Mouse (Mus musculus) heart, embryonic 12.5 days (tissue): ENCODE data around the gene Nectin4. TPM values are rescaled to one million over a fixed set of nuclear protein-coding genes. Genes with fewer than 3 reads are reported as not detected.

Experiments used
- ATAC-seq: fragments of 200-750 bp; cut with Nextera tagmentation; 2 replicates; pipeline ENCODE4 v1.8.0; 2017; ENCODE audit warnings: moderate TSS enrichment, moderate library complexity; ENCODE audit not compliant: insufficient number of reproducible peaks, low FRiP score
- H3K27ac ChIP-seq: fragments of 300-500 bp; sonication (generic); 2 replicates; pipeline ENCODE4 v1.5.1; 2016; ENCODE audit warnings: mild to moderate bottlenecking, moderate library complexity; ENCODE audit not compliant: poor library complexity, severe bottlenecking
- H3K27me3 ChIP-seq: fragments of 300-500 bp; sonication (generic); replicated peaks from 2 replicates; pipeline ENCODE4 v1.6.1; 2016; ENCODE audit warnings: mild to moderate bottlenecking, moderate library complexity
- H3K36me3 ChIP-seq: fragments of 300-500 bp; sonication (generic); 2 replicates; pipeline ENCODE4 v1.6.1; 2016; ENCODE audit warnings: mild to moderate bottlenecking, moderate library complexity
- H3K4me1 ChIP-seq: fragments of 300-500 bp; sonication (generic); replicated peaks from 2 replicates; pipeline ENCODE4 v1.6.1; 2016; ENCODE audit warnings: mild to moderate bottlenecking
- H3K4me2 ChIP-seq: fragments of 300-500 bp; sonication (generic); 2 replicates; pipeline ENCODE4 v1.6.1; 2016; ENCODE audit warnings: mild to moderate bottlenecking, moderate library complexity
- H3K4me3 ChIP-seq: fragments of 300-500 bp; sonication (generic); 2 replicates; pipeline ENCODE4 v1.5.1; 2016; ENCODE audit warnings: mild to moderate bottlenecking
- H3K9ac ChIP-seq: fragments of 300-500 bp; sonication (generic); 2 replicates; pipeline ENCODE4 v1.6.1; 2016; ENCODE audit warnings: mild to moderate bottlenecking, moderate library complexity
- H3K9me3 ChIP-seq: fragments of 300-500 bp; sonication (generic); replicated peaks from 2 replicates; pipeline ENCODE4 v1.6.1; 2016; ENCODE audit warnings: mild to moderate bottlenecking, moderate library complexity
- WGBS: fragments of 180-500 bp; shearing (Covaris S2); methylation state at CpG from one replicate; pipeline ENCODE4 v1.1.7; 2016; 5-methylcytosine and 5-hydroxymethylcytosine counted together
- polyA plus RNA-seq: library from polyadenylated mRNA; unstranded; fragments of >200 nt; fragmentation: Nextera tagmentation; extraction: Ambion mirVana; gene quantifications from 2 replicates; pipeline ENCODE4 v1.2.1, GENCODE M21; 2016

Gene Nectin4
- polyA plus RNA-seq, 1 experiment from 2014 or later, result 0.52 TPM

DNA sequence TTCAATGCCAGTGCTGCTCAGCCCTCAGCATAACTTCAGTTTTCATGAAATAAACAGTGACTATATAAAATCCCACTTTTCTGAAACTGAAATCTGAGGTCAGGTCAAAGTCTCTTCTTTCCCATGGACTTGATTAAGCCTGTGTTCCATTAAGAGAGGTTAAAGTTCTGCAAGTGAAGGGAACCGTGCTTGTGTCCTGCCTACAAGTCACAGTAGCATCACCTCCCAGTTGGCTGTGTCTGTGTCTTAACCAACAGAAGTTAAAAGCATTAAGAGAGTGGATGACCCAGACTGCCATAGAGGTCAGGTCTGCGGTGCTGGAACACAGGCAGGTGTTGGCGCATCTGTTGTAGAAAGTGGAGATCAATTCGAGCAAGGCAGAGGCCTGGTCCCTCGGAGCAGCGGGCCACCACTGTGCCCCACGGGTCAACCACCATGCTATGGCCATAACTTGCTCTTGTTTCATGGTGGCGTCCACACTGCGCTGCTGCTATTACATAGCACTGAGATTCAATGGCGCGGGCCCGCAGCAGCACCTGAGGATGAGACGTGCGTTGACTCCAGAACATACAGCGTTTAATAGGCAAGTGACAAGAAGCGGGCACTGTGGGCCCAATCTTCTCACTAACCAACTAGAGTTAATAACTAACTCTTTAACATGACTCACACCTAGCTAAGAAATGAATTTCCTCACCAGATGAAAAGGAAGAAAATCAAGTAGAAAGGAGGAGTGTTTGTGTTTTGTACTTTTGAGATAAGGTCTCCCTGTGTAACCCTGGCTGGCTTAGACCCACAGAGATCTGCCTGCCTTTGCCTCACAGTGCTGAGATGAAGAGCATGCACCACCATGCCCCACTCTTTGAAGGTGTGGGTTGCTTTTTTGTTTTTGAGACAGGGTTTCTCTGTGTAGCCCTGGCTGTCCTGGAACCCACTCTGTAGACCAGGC is 27.4 kb upstream of the Nectin4 start:
- ATAC-seq, result no peak
- peaks cover 22% of the 10 kb centered on the region for H3K4me1 ChIP-seq
- 93% methylated on average over 16 of the region's 16 CpGs for WGBS

DNA sequence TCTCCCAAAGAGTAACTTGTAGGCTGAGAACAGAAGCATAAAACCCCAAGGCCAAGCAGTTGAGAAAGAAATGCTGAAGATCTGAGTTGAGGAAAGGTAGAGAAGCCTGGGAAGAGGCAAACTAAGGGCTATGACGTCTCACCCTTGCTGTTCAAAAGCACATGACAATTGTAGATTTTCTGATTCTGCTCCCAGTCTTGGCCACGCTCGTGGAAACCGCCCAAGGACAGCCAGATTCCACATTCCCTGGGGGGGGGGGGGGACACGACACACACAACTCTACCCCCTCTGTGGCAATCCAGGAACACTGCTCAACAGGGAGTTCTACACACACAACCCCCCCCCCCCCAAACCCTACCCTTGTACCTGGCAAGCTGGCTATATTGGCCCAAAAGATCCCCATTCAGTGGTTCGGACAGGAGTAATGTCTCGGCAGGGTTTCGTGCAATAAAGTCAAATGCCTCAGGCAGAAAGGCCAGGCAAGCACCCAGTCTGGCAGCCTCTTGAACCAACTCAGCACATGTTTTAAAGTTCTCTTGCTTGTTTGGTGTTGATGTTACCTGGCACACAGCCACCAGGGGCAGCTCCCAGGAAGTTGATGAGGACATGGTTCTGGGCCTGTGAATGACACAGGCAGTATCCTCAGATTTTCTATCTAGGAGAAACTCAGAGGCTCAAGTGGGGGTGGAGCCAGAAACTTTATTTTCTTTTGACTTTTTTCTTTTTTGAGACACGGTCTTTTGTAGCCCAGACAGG is 25.8 kb upstream of the Nectin4 start:
- no peaks in the 10 kb centered on the region for H3K27me3 ChIP-seq
- H3K4me2 ChIP-seq, result no peak overlapping the region
- 80% methylated on average over 9 of the region's 9 CpGs for WGBS
- peaks cover 22% of the 10 kb centered on the region for H3K4me1 ChIP-seq
- H3K9ac ChIP-seq, result no peak overlapping the region
- H3K27ac ChIP-seq, result no peak overlapping the region
- ATAC-seq, result no peak
- H3K9me3 ChIP-seq, result peaks cover 4% of the 10 kb centered on the region; the same call in 1 of the 2 replicates
- no peak overlapping the region for H3K4me3 ChIP-seq
- H3K36me3 ChIP-seq, result peaks cover 45% of the 10 kb centered on the region

More for the DNA sequence above, 27.4 kb upstream of the Nectin4 start:
- Histone ChIP-seq H3K36me3 (peaks cover 61% of the 10 kb centered on the region), H3K4me2 (no peak overlapping the region), H3K4me3 (no peak overlapping the region), H3K9ac (no peak overlapping the region), H3K27ac (no peak overlapping the region), H3K9me3 (peaks cover 4% of the 10 kb centered on the region; the same call in 1 of the 2 replicates), H3K27me3 (no peaks in the 10 kb centered on the region)

DNA sequence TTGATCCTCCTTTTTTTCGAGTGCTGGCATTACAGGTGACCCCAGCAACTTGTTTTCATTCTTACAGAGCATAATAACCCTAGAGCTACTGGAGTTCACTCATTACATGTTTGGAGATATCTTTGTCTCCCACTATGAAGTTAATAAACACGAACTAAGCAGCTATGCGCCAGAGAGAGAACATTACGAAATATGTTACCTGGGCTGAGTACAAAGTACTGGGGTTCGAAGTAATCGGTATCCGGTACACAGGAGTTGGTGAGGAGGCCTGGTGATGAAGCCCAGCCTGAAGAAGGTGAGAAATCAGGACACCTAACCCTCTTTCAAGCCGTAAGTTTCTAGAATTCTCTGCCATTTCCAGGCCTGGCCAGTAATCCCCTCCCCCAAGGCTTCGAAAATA is 25.2 kb upstream of the Nectin4 start:
- WGBS, result 69% methylated on average over 9 of the region's 9 CpGs
- no peak for ATAC-seq
- H3K27ac ChIP-seq, result no peak overlapping the region
- peaks cover 39% of the 10 kb centered on the region for H3K36me3 ChIP-seq
- peaks cover 4% of the 10 kb centered on the region; the same call in 1 of the 2 replicates for H3K9me3 ChIP-seq
- H3K27me3 ChIP-seq, result no peaks in the 10 kb centered on the region
- H3K4me1 ChIP-seq, result peaks cover 22% of the 10 kb centered on the region
- peak overlapping the region; percentile 88; the same call in 1 of the 2 replicates for H3K9ac ChIP-seq
- peak overlapping the region; percentile 93 for H3K4me2 ChIP-seq
- H3K4me3 ChIP-seq, result peak overlapping the region; percentile 98

DNA sequence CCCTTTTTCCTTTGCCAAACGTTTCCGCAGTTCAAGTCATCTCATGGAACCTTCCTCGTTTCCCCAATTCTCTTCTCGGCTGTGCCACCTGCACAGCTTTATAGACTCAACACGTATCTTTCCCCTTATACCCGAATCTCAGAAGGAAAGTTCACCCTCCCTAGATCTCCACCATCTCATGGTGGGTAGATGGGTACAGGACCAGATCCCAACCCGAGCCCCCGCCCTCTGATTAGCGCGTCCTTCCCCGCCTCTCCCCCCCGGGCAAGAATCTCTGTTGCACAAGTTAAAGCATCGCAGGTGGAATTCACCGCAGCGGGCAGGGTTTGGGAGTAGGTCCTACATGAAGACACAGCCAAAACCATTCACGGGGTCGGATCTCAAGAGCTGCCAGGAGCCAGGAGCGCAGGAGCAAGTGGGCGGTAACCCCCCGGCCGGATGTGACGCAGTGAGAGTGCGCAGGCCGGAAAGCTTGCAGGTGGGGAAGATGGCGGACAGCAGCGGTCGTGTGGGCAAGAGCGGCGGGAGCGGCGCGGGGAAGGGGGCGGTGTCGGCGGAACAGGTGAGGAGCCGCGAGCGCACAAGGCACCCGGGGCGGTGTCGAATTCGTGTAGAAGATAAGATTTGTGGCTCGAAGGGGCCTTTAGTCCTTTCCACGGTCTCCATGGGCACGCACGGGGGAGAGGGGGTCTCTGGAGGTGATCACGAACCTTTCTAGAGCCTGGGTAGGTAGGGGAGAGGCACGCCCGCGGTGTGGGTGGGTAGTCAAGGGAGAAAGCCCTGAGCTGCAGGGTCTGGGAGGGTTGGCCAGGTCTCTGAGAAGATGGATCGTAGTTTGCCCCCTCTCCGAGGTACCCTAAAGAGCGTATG is 24.4 kb upstream of the Nectin4 start, which contains the start of the genes Nit1 and Pfdn2:
TSS of gene Nit1 (minus strand) at position 422 of the 870 bp plus-strand sequence.
TSS of gene Pfdn2 (plus strand) at position 446 of the 870 bp plus-strand sequence.
- no peaks in the 10 kb centered on the region for H3K27me3 ChIP-seq
- peak within 1 kb of the TSS; percentile 88 for H3K9ac ChIP-seq
- peak within 1 kb of the TSS; percentile 93 for H3K4me2 ChIP-seq
- H3K4me3 ChIP-seq, result peak within 1 kb of the TSS; percentile 98
- peaks cover 4% of the 10 kb centered on the region; the same call in 1 of the 2 replicates for H3K9me3 ChIP-seq
- peak; percentile 93 for ATAC-seq
- H3K27ac ChIP-seq, result peak within 1 kb of the TSS; percentile 73
- peaks cover 32% of the 10 kb centered on the region for H3K36me3 ChIP-seq
- peaks cover 22% of the 10 kb centered on the region for H3K4me1 ChIP-seq
- under 1% methylated on average over 53 of the region's 53 CpGs for WGBS

DNA sequence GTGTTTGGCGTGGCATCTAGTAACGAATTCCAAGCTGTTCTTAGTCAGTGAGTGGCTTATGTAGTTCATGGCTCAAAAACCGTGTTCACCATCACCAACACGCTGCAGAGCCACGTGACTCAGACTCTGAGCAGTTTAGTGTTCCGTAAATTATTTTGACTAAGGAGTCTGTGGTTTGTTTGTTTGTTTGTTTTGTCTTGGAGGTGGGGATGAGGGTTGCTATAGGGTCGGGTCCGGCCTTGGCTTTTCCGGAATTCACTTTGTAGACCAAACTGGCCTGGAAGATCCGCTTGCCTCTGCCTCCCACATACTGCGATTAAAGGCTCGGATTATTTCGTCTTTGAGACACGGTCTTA is 23.8 kb upstream of the Nectin4 start:
- H3K9me3 ChIP-seq, result peaks cover 4% of the 10 kb centered on the region; the same call in 1 of the 2 replicates
- peak overlapping the region; percentile 93 for H3K4me2 ChIP-seq
- ATAC-seq, result peak; percentile 40
- H3K4me3 ChIP-seq, result peak overlapping the region; percentile 98
- peaks cover 25% of the 10 kb centered on the region for H3K4me1 ChIP-seq
- no peaks in the 10 kb centered on the region for H3K27me3 ChIP-seq
- 2% methylated on average over 14 of the region's 14 CpGs for WGBS
- H3K27ac ChIP-seq, result peak overlapping the region; percentile 73; the same call in 1 of the 2 replicates
- peak overlapping the region; percentile 88 for H3K9ac ChIP-seq
- H3K36me3 ChIP-seq, result peaks cover 25% of the 10 kb centered on the region

DNA sequence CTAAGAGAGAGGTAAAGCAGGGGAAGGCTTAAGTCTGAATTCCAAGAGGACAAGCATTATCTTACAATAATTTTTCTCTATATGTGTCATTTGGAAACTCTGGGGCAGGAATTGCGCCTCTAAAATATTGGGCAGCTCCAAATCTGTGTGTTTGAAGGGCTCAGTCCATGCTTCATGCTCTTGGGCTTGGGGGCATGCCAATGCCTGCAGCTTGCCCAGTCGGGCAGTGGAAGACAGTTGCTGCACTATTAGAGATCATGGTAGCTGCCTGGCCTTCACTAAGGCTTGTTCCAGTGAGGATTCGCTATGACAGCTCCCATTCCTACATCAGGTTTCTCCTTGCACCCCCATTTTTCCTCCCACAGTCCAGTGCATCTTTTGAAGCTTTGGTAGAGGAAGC is 21.2 kb upstream of the Nectin4 start:
- Histone ChIP-seq H3K27me3 (no peaks in the 10 kb centered on the region), H3K4me2 (no peak overlapping the region), H3K9me3 (peaks cover 4% of the 10 kb centered on the region; the same call in 1 of the 2 replicates), H3K9ac (no peak overlapping the region), H3K4me1 (peaks cover 30% of the 10 kb centered on the region), H3K27ac (no peak overlapping the region), H3K36me3 (no peaks in the 10 kb centered on the region; the same call in 1 of the 2 replicates), H3K4me3 (no peak overlapping the region)
- WGBS, result 86% methylated on average over 3 of the region's 3 CpGs
- no peak for ATAC-seq

DNA sequence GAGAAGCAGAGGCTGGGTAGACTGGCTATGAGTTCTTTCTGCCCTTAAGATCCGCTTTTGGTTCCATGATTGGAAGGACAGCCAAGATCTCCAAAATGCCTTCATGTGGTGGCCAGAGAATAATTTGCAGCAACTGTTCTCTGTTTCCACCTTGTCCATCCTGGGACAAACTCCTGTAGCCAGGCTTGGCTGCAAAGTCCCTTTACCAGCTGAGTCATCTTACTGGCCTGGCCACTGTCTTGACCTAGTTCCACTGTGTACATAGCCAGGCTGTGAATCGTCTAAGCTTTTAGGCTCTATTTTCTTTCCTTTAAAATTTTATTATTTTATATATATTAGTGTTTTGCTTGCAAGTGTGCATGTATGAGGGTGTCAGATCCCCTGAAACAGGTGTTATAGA is 20.7 kb upstream of the Nectin4 start:
- Histone ChIP-seq H3K27me3 (no peaks in the 10 kb centered on the region), H3K4me3 (no peak overlapping the region), H3K4me2 (no peak overlapping the region), H3K9ac (no peak overlapping the region), H3K36me3 (no peaks in the 10 kb centered on the region; the same call in 1 of the 2 replicates), H3K27ac (no peak overlapping the region), H3K9me3 (peaks cover 4% of the 10 kb centered on the region; the same call in 1 of the 2 replicates), H3K4me1 (peaks cover 27% of the 10 kb centered on the region)
- 84% methylated on average over 2 of the region's 2 CpGs for WGBS
- no peak for ATAC-seq

DNA sequence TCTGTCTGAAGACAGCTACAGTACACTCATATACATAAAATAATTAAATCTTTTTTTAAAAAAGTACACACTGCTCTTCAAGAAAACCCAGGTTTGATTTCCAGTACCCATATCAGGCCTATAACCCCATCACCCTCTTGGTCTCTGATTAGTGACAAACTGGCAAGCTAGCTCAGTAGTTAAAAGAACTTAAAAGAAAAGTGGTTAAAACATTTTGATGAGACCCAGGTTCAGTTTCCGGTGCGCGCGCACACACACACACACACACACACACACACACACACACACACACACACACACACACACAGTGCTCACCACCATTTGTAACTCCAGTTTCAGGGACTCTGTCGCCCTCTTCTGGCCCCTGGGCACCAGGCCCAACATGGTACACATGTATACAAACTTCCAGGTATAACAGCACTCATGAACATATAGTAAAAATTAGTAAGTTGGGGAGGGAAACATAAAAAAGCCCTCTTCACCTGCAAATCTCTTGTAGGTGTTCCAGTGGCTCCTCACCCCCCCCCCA is 14.0 kb upstream of the Nectin4 start:
- Histone ChIP-seq H3K4me2 (no peak overlapping the region), H3K27ac (no peak overlapping the region), H3K27me3 (no peaks in the 10 kb centered on the region), H3K36me3 (peaks cover 31% of the 10 kb centered on the region), H3K4me3 (no peak overlapping the region), H3K9ac (no peak overlapping the region), H3K9me3 (peaks cover 7% of the 10 kb centered on the region; the same call in 1 of the 2 replicates), H3K4me1 (peaks cover 12% of the 10 kb centered on the region)
- WGBS, result 89% methylated on average over 5 of the region's 5 CpGs
- no peak for ATAC-seq

DNA sequence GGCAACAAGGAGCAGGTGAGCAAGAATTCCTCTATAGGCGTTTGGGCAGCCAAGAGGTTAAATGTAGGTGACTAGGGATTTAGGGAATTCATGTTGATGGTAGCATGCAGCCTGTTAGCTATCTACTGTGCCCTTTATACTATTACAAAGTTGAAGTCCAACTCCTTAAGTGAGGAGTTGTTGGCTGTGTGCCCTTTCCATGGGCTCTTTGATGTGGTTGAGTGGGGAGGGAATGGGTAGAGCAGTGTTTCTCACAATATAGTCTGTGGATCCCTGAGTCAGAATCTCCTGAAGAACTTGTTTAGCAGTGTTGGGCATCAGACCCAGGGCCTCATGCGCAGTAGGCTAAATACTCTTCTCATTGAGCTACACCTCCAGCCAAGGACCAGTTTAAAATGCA is 13.1 kb upstream of the Nectin4 start:
- H3K9me3 ChIP-seq, result peaks cover 7% of the 10 kb centered on the region; the same call in 1 of the 2 replicates
- no peak for ATAC-seq
- H3K4me2 ChIP-seq, result no peak overlapping the region
- 86% methylated on average over 2 of the region's 2 CpGs for WGBS
- H3K4me3 ChIP-seq, result no peak overlapping the region
- H3K36me3 ChIP-seq, result peaks cover 31% of the 10 kb centered on the region
- no peaks in the 10 kb centered on the region for H3K27me3 ChIP-seq
- no peak overlapping the region for H3K9ac ChIP-seq
- H3K27ac ChIP-seq, result no peak overlapping the region
- H3K4me1 ChIP-seq, result peaks cover 15% of the 10 kb centered on the region

DNA sequence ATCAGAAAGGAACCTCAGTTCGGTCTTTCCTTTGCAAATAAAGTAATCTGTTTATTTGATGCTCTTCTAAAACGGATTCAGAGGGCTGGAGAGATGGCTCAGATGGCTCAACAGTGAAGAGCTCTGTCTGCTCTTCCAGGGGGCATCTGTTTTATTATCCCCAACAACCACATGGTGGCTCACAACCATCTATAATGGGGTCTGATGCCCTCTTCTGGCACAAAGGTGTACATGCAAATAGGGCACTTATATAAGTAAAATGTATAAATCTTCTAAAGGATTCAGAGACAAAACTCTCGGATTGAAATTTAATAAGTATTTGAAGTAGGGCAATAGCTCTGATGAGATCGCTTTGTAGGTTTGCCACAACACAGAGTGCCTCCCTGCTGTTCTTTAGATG is 11.5 kb upstream of the Nectin4 start:
- no peak overlapping the region for H3K4me3 ChIP-seq
- WGBS, result 70% methylated on average over 4 of the region's 4 CpGs
- peaks cover 7% of the 10 kb centered on the region; the same call in 1 of the 2 replicates for H3K9me3 ChIP-seq
- peaks cover 10% of the 10 kb centered on the region for H3K4me1 ChIP-seq
- H3K9ac ChIP-seq, result no peak overlapping the region
- no peak overlapping the region for H3K27ac ChIP-seq
- H3K27me3 ChIP-seq, result no peaks in the 10 kb centered on the region
- no peak for ATAC-seq
- peaks cover 31% of the 10 kb centered on the region for H3K36me3 ChIP-seq
- H3K4me2 ChIP-seq, result no peak overlapping the region
